Mouse (Mus musculus): ENCODE data around the gene Casp7. TPM values are rescaled to one million over a fixed set of nuclear protein-coding genes. Genes with fewer than 3 reads are reported as not detected.

Gene Casp7
- polyA plus RNA-seq, 1 experiment = 3.1 TPM

DNA sequence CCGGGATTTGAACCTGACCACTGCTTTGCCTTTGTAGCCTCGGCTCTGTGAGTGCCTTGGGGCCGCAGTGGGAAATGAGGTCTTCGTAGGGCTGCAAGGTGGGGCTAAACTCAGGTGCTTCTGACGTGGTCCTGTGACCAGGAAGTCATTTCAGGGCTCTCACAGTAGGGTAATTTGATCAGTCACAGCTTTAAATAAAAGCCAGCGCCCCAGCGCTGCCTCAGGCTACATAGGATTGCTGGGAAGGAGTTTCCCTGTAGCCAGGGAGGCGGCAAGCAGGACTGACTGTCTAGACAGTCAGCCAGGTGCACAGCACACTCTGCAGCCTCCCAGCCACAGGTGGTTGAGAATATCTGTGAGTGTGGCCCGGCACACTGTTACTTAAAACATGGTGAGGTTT lies 22.5 kb downstream of the Casp7 start:
- no peak overlapping the region for H3K4me3 ChIP-seq (replicated peaks; ENCODE audit: insufficient read depth, low read depth, low read length)
- TF ChIP-seq POLR2A (IDR thresholded peaks at IDR 0.05; ENCODE audit: borderline replicate concordance, insufficient read depth, low read length) = no peak
- TF ChIP-seq CTCF (IDR thresholded peaks at IDR 0.05; ENCODE audit: borderline replicate concordance, insufficient read depth, low read depth, low read length) = no peak
- no peak for DNase-seq
- no peaks in the 10 kb centered on the region for H3K27me3 ChIP-seq (ENCODE audit: control insufficient read depth, insufficient read depth, low read length)
- no peaks in the 10 kb centered on the region for H3K4me1 ChIP-seq (ENCODE audit: control insufficient read depth, insufficient read depth, low read length)
- H3K27ac ChIP-seq (ENCODE audit: insufficient read depth, low read length) = no peak overlapping the region
- 74% methylated on average over 9 of the region's 9 CpGs for WGBS

DNA sequence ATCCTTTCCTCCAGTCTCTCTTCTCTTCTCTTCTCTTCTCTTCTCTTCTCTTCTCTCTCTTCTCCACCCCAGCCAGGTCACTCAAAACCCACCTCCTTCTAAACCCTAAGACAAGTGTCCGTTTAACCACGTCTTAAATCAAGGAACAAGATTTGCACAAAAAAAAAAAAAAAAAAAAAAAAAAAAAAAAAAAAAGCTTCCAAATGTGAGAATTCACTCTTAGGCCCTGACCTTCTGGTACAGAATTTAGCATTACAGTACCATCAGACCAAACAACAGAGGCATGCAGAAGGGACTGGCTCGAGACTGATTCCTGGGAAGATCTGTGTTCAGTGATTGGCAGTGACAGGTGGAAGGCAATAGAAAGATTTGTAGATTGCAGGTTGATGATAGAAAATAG lies 23.4 kb downstream of the Casp7 start:
- H3K4me1 ChIP-seq (ENCODE audit: control insufficient read depth, insufficient read depth, low read length) = no peaks in the 10 kb centered on the region
- DNase-seq = no peak
- 81% methylated on average over 3 of the region's 3 CpGs for WGBS
- H3K4me3 ChIP-seq (replicated peaks; ENCODE audit: insufficient read depth, low read depth, low read length) = no peak overlapping the region
- TF ChIP-seq POLR2A (IDR thresholded peaks at IDR 0.05; ENCODE audit: borderline replicate concordance, insufficient read depth, low read length) = no peak
- TF ChIP-seq CTCF (IDR thresholded peaks at IDR 0.05; ENCODE audit: borderline replicate concordance, insufficient read depth, low read depth, low read length) = no peak
- H3K27me3 ChIP-seq (ENCODE audit: control insufficient read depth, insufficient read depth, low read length) = no peaks in the 10 kb centered on the region
- no peak overlapping the region for H3K27ac ChIP-seq (ENCODE audit: insufficient read depth, low read length)

DNA sequence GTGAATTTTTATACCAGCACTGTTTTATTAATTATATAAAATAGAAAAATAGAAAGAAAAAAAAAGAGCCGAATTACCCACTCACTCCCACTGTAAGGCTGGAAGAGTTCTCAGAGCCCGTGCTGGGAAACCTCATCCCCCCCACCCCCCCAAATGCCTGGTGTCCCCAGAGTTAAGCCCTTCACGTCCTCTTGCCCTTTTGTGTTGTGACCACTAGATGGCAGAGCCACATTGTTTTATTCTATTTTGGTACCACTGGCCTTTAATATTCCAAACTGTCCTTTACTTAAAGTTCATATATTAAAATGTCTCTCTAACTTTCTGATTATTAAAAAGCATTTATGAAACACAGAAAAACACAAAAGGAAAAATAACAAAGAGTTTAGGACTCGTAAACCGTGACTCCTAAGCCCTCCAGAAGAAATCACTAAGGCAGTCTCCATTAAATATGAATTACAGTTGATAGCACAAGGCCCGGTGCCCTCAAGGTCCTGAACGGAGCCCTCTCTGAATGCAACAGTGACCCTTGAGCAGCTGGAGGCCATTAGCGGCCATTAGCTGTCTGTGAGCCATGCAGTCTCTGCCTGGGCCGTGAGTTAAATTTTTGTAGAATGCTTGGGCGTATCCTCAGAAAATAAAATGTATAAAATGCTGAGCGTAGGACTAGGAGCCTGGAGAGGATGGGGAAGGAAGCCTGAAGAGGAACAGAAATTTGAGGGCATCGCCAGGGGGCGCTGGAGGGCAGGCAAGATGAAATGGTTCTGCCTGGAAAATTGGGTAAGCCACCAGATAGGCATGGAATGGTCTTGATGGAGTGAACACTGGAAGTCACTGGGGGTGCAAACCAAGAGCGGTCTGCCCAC lies 25.8 kb downstream of the Casp7 start:
- TF ChIP-seq POLR2A (IDR thresholded peaks at IDR 0.05; ENCODE audit: borderline replicate concordance, insufficient read depth, low read length) (no peak), CTCF (IDR thresholded peaks at IDR 0.05; ENCODE audit: borderline replicate concordance, insufficient read depth, low read depth, low read length) (peak; percentile 84)
- no peaks in the 10 kb centered on the region for H3K27me3 ChIP-seq (ENCODE audit: control insufficient read depth, insufficient read depth, low read length)
- WGBS = 26% methylated on average over 14 of the region's 14 CpGs

DNA sequence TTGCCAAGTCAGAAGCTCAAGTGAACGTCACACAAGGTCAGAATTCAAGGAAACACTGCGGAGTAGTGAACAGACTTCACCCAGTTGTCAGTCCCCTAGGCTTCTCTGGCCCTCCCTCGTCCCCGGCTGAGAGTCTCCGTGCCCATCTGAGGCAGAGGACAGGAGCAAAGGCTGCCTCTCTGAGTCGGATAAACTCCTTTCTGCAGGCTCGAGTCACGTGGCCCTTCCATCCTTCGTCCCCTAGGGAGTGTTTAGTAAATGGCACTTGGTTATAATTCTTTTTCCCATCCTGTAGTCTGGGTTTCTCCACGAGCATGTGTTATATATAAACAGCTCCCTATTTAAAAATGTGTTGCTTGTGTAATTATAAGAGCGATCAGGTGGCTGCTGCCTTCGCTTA lies 26.4 kb downstream of the Casp7 start:
- no peak overlapping the region for H3K27ac ChIP-seq (ENCODE audit: insufficient read depth, low read length)
- H3K27me3 ChIP-seq (ENCODE audit: control insufficient read depth, insufficient read depth, low read length) = no peaks in the 10 kb centered on the region
- TF ChIP-seq POLR2A (IDR thresholded peaks at IDR 0.05; ENCODE audit: borderline replicate concordance, insufficient read depth, low read length) (no peak), CTCF (IDR thresholded peaks at IDR 0.05; ENCODE audit: borderline replicate concordance, insufficient read depth, low read depth, low read length) (no peak)
- no peak for DNase-seq
- H3K4me3 ChIP-seq (replicated peaks; ENCODE audit: insufficient read depth, low read depth, low read length) = no peak overlapping the region
- H3K4me1 ChIP-seq (ENCODE audit: control insufficient read depth, insufficient read depth, low read length) = no peaks in the 10 kb centered on the region
- WGBS = 55% methylated on average over 12 of the region's 12 CpGs

More for the DNA sequence above, 25.8 kb downstream of the Casp7 start:
- no peak overlapping the region for H3K4me3 ChIP-seq (replicated peaks; ENCODE audit: insufficient read depth, low read depth, low read length)
- no peak overlapping the region for H3K27ac ChIP-seq (ENCODE audit: insufficient read depth, low read length)
- no peaks in the 10 kb centered on the region for H3K4me1 ChIP-seq (ENCODE audit: control insufficient read depth, insufficient read depth, low read length)
- DNase-seq = peak; percentile 74 to 83

DNA sequence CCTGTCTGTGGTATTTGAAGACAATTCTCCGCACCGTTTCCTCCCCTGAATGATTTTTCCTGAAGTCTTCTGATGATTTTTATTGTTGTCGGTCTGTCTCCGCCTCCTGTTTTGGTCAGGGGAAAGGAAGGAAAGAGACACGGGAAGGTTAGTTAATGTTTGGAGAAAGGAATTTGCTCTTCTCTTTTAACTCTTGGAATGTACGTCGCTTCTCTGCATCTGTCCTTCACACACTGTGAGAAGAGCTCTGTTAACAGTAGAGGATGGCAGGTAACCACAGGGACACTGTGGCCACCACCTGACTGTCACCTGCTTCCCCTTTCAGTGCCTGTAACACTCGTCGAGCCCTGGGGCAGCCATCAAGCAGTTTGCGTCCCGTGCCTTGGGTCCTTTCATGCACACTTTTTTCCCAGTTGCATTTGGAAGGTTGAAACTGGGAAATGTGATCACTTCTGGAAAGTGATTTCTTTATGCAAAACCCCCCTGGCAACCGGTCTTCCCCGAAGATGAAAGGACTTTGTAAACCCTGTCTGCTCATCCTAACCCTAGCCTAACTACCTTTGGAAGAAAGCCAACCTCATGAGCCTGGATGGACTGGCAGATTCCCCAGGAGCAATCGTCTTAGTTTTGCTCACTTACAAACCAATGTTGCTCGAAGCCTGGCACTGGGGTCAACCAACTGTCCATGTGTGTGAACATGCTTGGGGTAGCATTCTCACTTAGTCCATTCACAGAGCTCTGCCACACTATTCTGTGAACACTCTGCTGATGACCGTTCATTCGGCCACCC lies 27.9 kb downstream of the Casp7 start:
- 71% methylated on average over 17 of the region's 17 CpGs for WGBS

DNA sequence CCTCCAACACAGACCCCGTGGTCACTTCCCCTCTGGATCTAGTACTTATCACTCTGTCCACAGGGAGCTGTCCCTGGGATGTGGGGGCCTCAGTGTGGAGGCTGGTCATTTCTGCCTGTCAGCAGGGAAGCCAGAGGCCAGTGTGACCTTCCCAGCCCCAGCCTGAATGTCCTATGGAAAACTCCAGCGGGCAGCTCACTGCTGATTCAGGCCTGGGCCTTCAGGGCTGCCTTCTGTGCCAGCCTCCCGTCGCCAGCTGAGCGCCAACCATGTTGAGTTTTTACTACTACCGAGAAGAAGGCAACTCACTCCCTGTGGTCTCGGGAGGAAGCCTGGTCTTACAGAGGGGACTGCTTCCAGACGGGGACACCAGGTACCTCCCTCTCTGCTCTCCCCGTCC lies 28.6 kb downstream of the Casp7 start:
- Histone ChIP-seq H3K4me1 (ENCODE audit: control insufficient read depth, insufficient read depth, low read length) (no peaks in the 10 kb centered on the region), H3K27me3 (ENCODE audit: control insufficient read depth, insufficient read depth, low read length) (no peaks in the 10 kb centered on the region), H3K4me3 (replicated peaks; ENCODE audit: insufficient read depth, low read depth, low read length) (no peak overlapping the region), H3K27ac (ENCODE audit: insufficient read depth, low read length) (no peak overlapping the region)
- TF ChIP-seq CTCF (IDR thresholded peaks at IDR 0.05; ENCODE audit: borderline replicate concordance, insufficient read depth, low read depth, low read length) = no peak
- TF ChIP-seq POLR2A (IDR thresholded peaks at IDR 0.05; ENCODE audit: borderline replicate concordance, insufficient read depth, low read length) = no peak
- DNase-seq = no peak
- WGBS = 48% methylated on average over 9 of the region's 9 CpGs

More for the DNA sequence above, 27.9 kb downstream of the Casp7 start:
- DNase-seq = no peak
- Histone ChIP-seq H3K4me3 (replicated peaks; ENCODE audit: insufficient read depth, low read depth, low read length) (no peak overlapping the region), H3K27ac (ENCODE audit: insufficient read depth, low read length) (no peak overlapping the region), H3K27me3 (ENCODE audit: control insufficient read depth, insufficient read depth, low read length) (no peaks in the 10 kb centered on the region), H3K4me1 (ENCODE audit: control insufficient read depth, insufficient read depth, low read length) (no peaks in the 10 kb centered on the region)
- TF ChIP-seq CTCF (IDR thresholded peaks at IDR 0.05; ENCODE audit: borderline replicate concordance, insufficient read depth, low read depth, low read length) (no peak), POLR2A (IDR thresholded peaks at IDR 0.05; ENCODE audit: borderline replicate concordance, insufficient read depth, low read length) (no peak)

DNA sequence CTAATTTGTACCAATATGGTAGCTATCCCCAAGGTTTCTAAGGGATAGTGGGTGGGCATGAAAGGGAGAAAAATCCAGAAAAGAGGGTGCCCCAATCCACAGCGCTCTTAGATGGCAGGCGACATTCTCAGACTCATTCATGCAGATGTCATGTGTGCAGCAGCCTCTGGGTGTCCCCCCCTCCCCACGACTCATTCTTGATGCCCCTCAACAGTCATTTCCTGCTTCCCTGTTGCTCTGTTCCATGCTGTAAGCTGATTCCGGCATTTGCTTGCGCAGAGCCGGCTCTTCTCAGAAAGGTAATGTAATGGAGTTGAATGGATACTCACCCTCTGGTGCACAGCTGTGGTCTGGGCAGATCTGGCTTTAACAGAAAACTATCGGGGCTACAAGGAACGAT lies 33.4 kb downstream of the Casp7 start:
- no peak for DNase-seq
- TF ChIP-seq POLR2A (IDR thresholded peaks at IDR 0.05; ENCODE audit: borderline replicate concordance, insufficient read depth, low read length) = no peak
- TF ChIP-seq CTCF (IDR thresholded peaks at IDR 0.05; ENCODE audit: borderline replicate concordance, insufficient read depth, low read depth, low read length) = no peak
- Histone ChIP-seq H3K4me1 (ENCODE audit: control insufficient read depth, insufficient read depth, low read length) (no peaks in the 10 kb centered on the region), H3K27ac (ENCODE audit: insufficient read depth, low read length) (no peak overlapping the region), H3K4me3 (replicated peaks; ENCODE audit: insufficient read depth, low read depth, low read length) (no peak overlapping the region), H3K27me3 (ENCODE audit: control insufficient read depth, insufficient read depth, low read length) (no peaks in the 10 kb centered on the region)
- WGBS = 68% methylated on average over 8 of the region's 8 CpGs

All from cerebellum, adult 2 months (tissue).